Mouse (Mus musculus) layer of hippocampus, postnatal 14 days (tissue): ENCODE measurements around the gene Sh3tc1. TPM values are rescaled to one million over a fixed set of nuclear protein-coding genes. Genes with fewer than 3 reads are reported as not detected.
A peak's percentile ranks its signal among the peaks of the same experiment; 100 is the strongest.

ENCODE experiments used
- DNase-seq, 2 experiments: peaks; one replicate each; pipeline ENCODE4 v3.0.0; 2021 to 2022; ENCODE audit warnings: low spot score in 2 of 2, mixed read lengths in 1 of 2
- total RNA-seq, 2 experiments: library from RNA; stranded (reverse); gene quantifications; 2 replicates each; pipeline ENCODE4 v1.2.3; 2021

Gene Sh3tc1
- total RNA-seq, 2 experiments from 2014 or later = 3.8 to 4.1 TPM

DNA sequence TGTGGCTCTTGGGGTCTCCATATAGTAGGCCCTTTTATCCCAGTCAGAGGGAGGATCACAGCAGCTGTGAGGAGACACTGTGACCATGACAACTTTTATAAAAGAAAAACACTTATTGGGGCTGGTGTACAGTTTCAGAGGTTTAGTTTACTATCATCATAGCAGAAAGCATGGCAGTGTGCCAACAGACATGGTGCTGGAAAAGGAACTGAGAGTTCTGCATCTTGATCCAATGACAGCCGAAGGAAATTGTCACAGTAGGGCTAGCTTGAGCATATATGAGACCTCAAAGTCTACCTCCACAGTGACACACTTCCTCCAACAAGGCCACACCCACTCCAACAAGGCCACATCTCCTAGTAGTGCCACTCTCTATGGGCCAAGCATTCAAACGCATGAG lies 50.9 kb downstream of the Sh3tc1 start:
- no peak for DNase-seq

DNA sequence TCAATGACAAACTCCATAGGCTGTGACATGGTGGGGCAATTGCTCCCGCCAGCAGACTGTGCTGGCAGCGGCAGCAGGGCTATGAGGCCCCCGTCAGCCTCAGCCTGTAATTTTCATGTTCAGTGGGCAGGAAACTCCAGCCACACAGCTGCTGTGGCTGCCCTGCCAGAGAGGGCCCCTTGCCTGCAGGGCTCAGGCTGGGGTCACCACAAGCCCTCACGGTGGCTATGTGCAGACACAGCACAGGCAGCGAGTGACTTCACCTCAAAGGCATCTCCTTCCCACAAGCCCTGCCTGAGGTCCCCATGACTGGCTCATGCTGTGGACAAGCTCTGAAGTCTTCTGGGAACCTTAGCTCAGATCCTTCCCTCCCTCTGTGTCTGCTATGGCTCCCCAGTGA lies 52.7 kb downstream of the Sh3tc1 start:
- no peak for DNase-seq

DNA sequence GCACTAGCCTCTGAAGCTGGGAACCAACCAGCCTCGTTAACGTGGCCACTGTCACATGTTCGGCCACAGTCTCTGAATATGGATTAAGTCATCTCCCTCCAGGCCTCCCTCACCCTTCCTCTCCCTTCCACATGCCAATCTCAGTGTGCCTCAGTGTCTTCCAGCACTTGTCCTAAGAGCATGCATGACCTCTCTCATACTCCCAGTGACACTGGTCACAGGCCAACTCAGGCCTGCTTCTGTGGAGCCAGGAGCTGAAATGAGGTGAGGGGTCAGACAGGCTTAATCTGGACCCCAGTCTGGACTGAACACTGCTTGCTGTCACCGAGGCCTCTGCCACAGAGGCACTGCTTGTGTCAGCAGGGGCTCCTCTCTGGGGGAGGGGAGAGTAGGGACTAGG lies 53.5 kb downstream of the Sh3tc1 start:
- DNase-seq = no peak

DNA sequence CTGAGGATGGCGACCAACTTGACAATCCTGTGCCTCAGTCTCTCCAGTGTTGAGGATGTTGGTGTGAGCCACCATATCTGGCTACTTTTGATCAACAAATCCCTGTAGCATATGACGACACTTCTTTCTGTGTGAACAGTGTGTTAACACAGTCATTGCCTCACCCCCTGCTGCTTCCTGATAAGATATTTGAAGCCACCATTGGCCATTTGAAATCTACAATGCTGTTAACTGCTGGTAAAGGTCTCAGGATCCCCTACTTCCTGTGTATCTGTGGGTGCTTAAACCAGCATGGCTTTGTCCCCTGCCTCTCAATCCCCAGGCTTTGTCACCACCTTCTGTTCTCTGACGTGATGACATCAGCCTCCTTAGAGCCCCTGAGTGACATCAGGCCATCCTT lies 54.7 kb downstream of the Sh3tc1 start:
- DNase-seq = no peak

DNA sequence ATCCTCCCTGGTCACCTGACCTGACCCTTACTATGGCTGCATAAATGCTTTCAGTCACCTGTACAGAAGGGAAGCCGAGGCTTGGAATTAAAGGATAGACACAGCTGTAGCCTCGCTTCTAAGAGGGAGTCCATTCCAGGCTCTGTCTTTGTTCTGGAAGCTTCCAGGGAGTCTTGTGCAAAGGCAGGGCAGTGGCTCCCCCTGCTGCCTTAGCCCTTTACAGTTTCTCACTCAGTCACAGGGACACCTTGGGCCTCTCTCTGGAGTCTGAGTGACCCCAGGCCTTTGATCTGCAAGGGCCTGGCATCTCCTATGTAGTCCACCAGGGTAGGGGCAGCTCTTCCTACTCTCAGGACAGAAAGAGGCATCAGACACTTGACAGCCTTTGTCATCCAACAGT lies 58.8 kb downstream of the Sh3tc1 start:
- peak; percentile 52 to 60 for DNase-seq

DNA sequence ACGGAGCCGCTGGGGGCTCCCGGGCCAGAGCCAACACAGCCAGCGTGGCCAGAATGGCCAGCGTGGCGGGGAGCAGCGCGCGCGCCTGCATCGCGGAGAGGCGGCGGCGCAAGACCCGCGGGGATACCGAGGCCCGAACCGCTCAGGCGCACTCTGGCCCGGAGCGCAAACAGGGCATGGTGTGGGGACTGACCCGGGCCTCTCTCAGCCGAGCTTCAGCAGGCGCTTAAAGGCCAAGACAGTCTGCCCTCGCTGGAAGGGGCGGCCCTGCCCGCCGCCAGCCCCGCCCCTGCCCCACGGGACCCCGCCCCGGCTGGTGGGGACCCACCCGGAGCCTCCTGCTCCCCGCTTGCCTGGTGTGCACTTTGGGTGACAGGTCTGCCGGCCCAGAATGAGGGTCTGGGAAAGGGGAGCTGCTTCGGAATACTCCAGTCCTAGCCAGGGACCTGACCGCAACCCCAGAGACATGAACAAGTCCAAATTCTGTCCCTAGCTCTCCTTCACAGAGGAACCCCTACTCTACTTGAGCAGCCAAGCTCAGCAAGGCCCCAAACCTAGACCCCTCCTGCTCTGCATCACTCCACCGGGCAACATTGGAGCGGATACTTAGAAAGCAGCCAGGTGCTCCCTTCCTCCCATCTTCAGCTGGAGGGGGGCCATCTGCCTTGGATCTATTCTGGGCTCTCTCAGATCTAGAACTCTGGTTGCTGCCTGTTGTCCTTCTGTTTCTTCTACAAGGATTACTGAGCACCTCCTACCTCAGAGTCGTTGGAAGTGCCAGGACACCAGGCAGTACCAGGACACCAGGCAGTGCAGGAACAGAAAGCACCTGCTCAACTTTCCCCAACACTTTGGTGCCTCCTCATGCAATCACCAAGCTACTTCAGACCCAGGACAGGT lies 60.3 kb downstream of the Sh3tc1 start, which contains the start of gene Htra3:
Htra3 (minus strand) TSS at position 527 of the 900 bp plus-strand sequence.
- no peak for DNase-seq

DNA sequence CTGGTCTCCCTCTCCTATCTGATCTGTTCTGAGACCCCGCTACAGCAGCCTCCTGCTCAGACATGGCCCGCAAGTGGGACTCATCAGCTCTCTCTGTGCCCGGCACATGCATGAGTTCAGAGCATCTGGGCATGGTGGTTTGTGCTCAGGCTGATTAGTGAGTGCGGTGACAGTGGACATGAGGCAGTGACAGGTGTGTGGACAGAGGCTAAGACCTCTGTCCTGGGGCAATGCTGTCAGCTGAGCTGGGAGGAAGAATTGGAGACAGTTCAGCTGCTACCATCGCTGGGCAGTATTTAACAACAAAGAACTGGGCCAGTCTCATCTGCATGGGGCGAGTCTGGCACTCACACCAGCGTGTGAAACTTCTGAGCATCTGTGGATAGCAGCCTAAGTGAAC lies 62.8 kb downstream of the Sh3tc1 start:
- no peak for DNase-seq

DNA sequence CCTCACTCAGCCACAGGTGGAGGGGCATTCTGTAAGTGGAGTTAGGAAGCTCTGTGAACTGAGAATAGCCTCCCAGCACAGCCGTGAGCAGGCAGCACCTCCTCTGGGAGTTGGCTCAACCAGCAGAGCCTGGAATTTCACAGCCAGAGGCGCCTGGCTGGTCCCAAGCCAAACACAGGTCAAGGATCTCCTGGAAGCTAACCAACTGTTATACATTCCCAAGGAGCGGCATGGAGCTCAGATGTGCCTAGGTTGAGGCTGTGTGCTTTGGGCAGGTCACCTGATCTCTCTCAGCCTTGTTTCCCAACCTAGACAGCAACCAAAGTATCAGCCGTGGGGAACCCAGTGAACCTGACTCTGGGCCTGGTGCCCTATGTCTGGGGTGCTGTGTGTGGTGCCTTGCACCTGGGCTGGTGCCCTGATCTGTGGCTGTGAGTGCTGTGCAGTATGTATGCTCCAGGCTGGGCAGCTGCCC lies 65.7 kb downstream of the Sh3tc1 start:
- DNase-seq = no peak

DNA sequence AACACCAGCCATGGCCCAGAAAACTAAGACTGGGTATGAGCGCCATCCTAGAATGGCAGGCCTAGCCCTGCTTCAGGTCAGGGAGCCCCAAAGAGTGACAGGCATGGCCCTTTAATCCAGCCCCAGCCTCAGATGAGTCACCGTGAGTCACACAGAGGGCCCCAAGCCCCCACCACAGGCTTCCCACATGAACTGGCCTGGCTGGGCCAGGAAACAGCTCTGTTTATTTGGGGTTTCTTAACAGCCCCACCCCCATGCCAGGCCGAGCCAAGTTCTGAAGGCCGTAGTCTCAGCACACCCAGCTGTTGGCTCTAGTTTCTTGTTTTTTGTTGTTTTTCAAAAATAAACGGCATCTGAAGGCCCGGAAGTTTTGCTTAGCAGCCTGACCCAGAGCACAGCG lies 66.7 kb downstream of the Sh3tc1 start:
- peak; percentile 55 to 68 for DNase-seq

DNA sequence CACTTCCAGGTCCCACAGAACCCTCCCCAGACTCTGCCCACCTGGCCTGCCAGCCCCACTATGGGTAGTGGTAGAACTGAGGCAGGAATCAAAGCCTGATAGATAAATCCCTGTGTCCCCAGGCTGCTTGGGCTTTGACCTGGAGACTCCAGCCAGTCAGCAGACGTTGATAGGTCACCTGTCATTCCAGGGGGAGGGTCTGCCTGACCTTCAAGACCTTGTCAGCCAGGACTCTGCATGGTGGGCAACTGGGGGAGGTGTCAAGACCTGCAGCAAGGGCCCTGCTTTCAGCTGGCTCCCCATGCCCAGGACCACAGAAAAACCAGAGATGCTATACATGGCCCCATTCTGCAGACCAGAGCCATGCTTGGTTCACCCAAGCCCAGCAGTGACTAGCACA lies 67.2 kb downstream of the Sh3tc1 start:
- DNase-seq = no peak

DNA sequence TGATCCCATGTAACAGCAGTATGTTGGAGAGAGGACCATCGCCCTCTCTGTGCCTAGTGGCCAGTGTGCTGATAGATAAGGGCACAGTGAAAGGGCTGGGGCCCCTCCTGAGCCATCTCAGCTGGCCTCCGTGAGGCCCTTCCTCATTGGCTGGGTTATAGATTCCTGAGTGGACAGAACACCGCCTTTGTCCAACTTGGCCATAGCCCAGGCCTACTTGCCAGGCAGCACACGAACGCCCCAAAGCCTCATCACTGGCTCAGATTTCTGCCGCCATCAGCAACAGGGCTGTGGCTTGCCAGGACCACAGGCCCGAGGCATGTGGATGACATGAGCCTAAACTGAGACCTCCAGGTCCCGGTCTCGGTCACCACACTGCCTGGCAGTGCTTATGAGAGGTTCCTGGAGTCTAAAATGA lies 68.3 kb downstream of the Sh3tc1 start:
- peak; percentile 62 to 78 for DNase-seq

DNA sequence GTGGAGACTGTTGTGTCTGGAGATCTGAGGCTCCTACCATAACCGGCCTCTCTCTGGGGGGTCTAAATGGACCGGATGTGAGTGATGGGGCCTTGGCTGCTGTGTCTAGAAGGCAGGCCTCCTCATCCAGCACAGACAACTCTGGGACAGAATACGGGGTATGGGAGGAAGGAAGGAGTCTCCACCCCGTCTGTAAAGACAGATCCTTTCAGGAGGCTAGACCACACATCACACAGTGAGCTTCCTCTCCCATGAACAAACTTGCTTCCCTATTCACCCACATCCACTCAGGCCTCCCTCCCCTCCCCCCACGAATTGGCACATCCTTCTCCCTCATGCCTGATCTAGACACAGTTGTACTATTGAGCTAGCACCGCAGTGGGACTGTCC lies 69.4 kb downstream of the Sh3tc1 start:
- peak in 1 of 2 experiments; percentile 58 for DNase-seq

DNA sequence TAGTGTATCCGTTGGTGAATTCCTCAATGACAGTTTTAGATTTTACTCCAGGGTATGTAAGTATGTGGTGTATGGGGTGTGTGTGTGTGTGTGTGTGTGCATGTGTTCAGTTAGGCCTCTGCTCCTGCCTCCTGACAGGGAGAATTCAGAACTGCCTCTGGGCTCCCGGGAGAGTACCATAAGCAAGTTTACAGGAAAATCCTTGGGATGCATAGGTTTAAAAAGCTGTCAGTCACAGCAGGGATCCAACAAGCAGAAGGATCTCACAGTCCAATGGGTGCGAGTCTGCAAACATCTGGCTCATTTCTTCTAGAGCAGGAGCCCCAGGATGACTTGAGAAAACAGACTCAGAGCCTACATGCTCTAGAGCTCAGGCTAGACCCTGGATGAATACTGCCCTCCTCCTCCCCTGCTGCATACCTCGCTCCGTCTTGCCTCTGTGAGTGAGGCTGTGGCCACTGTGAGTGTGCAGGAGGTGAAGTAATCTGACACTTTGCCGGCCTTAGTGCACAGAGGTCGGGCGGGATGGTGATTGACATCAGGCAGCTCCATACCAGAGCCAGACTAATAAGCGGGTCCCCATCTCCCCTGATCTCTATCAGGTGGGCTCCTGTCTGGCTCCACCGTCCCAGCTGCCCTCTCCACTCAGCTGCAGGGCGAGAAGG lies 69.9 kb downstream of the Sh3tc1 start:
- DNase-seq = no peak

DNA sequence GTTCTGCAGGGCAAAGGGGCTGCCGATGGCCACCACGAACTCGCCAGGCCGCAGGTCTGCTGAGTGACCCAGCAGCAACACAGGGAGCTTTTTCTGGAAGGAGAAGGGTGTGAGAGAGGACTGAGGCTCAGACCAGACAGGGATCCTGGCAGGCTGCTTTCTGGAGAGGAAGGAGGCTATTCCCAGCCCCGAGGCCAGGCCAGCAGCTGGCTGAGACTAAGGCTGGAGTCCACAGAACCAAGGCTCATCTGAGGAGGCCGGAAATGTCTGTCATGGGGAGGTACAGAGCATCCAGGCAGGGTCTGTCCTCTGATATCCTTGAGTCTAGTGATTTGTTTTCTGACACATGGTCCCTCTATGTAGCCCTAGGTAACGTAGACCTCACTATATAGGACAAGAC lies 73.6 kb downstream of the Sh3tc1 start:
- no peak for DNase-seq

DNA sequence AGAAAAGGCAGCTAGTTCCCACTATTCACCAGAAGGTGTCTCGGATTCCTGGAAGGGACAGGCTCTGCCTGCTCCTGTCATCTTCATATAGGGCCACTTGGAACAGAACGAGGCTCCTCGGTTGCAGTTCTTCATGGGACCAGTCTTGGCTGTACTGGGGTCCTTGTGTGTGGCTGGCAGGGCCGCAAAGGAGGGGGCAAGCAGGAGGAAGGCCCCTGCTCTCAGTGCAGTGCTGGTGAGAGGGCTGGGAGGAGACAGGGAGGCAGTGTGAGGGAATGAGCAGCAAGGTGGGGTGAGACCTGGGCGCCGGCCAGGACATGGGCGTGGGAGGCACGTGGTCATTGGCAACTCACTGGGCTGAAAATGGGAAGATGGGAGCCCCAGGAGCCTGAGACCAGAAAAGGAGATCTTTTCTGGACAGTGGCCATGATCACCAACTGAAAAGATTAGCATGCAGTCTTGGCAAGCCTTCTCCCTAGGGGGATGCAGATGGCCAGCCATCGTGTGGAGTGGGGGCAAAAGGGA lies 77.7 kb downstream of the Sh3tc1 start:
- no peak for DNase-seq

DNA sequence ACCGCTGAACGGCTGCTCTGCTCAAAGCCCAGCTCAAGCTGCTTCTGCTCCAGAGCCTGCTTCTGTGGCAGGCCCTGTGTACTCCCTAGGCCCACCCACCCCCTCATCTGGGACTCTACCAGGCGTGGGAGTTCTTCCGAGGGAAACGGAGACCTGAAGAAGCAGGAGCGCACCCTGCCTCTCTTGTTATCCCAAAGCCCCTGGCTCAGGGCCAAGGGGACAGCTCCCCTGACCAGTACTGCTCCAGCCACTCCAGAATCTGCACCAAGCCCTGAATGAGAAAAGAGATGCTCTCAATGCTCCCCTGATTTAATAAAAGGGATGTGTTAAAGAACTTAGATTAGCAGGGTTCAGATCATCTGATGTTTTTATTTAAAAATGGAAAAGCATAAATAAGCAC lies 78.6 kb downstream of the Sh3tc1 start:
- DNase-seq = no peak

DNA sequence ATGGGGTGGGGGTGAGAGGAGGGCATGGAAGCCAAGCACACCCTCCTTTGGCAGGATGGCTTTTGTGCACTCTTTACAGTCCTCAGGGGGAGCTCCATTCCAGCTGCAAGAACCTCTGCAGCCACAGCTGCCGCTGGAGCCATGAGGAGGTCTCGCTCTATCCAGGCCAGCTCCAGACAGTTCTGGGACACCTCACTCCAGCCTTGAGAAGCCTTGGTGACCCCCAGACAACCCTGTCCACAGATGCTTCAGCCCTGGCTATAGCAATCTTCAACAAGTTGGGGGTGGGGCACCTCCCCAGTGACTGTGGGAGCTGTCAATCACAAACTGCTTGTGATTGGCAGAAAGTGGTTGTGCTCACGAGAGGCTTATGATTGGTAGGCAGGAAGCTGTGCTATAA lies 80.3 kb downstream of the Sh3tc1 start:
- DNase-seq = no peak

DNA sequence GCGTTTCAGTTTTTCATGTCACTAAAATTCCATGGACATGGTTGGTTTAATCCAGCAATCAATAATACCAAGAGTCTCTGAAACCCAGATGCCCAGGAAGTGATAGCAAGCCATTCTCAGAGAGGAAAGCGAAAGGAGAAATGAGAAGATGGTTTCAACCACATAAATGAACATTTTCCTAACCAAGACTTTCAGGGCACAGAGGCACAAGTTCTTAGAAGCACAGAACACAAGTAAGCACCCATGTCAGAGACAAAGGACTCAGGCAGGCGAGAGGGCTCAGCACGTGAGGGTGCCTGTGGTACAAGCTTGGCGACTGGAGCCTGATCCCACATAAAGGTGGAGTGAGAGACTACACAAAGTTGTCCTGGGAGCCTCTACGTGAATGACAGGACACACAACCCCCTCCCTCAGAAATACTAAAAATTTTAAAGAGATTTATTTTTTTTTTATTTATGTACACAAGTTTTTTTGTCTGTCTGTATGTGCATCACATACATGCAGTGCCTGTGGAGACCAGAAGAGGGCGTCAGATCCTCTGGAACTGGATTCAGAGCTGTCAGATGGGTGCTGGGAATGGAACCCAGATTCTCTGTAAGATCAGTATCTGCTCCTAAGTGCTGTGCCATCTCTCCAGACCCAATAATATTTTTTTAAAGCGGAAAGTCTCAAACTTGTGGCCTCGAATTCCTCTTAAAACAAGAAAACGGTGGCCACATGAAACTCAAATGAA lies 83.9 kb downstream of the Sh3tc1 start:
- DNase-seq = no peak

DNA sequence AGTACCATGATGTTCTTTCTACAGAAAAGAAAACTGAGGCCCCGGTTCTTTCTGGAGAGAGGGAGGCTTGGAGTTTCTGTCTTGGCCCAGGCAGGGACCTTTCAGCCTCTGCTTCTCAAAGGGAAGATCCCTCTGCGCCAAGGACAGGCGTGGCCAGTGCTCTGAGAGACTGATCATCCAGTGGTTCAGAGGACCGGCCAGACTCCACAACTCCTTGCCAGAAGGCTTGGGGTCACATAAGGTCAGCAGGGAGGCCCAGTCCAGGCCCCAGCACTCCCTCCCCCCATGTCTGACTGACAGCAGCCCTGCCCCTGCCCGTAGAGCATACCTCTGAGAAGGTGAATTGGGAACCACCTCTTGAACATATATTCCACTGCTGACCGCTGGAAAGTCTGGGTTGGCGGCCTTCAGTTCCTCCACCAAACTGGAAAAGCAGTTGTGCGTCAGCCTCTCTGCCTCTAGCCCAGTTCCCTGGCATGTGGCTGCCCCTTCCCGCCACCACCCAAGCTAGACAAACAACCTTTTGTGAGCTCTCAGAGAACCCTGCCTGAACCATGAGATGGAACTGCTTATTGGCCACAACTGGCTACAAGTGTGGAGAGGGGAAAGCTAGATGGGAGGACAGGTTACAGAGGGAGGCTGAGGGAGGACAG lies 85.9 kb downstream of the Sh3tc1 start:
- no peak for DNase-seq

DNA sequence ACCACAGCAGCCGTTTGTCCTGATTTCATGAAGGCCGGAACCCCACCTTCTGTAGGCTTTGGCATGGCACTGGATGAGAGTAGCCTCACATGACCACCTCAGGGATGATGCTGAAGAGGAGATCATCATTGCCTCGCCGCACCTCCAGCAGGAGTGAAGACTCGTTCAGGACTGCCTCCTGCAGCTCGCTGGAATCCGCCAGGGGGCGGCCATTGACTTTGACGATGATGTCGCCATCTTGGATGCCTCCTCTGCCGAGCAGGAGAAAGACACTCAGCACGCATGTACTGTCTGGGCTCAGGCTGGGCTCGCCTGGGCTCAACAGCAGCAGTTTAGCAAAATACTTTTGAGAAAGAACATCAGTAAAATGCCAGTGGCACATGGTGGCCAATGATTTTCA lies 86.9 kb downstream of the Sh3tc1 start:
- no peak for DNase-seq

DNA sequence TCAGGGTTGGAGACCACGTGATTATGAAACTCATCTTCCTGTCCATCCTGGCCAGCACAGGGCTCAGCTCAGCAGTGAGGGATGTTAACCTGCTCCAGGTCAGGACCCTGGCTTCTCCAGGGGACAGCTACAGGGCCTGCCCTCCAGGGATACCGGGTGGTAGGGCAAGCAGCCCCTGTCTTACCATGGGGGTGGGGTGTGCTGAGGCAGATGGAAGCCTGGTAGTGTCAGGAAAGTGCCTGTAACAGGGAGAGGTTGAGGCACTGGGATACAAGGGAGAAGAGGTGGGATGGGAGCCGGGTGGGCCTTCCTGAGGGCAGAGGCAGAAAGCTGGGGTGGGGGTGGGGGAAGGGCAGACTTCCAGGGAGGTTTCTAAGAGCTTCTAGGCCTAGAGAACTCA lies 87.5 kb downstream of the Sh3tc1 start:
- no peak for DNase-seq
